Mouse (Mus musculus): ENCODE data around the gene Rab33b. TPM values are rescaled to one million over a fixed set of nuclear protein-coding genes. Genes with fewer than 3 reads are reported as not detected.
A peak's percentile ranks its signal among the peaks of the same experiment; 100 is the strongest.

The Rab33b gene
- polyA plus RNA-seq, 2 experiments, result 2.0 to 3.6 TPM

DNA sequence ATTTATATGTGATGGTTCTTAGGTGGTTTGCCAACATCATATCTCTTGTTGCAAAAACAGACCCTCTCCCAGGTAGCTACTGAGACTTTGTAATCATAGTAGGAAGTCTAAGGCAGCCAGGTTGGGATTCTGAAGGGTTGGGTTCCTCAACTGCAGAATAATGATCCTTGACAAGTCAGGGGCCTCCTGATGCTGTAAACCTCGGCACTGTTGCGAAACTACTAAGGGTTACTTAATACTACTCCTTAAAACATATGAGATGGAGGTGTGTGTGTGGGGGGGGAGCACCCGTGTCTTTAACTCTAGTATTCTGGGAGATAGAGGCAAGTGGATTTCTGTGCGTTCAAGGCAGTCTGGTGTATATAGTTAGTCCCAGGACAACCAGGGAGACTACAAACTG lies 1.6 kb downstream of the Rab33b start:
- 53% methylated on average over 4 of the region's 4 CpGs for WGBS (ENCODE audit: insufficient replicate concordance)
- no peak overlapping the region for H3K9ac ChIP-seq (replicated peaks)
- no peaks in the 10 kb centered on the region for H3K27me3 ChIP-seq (ENCODE audit: control insufficient read depth, insufficient read depth, low read length)
- H3K27ac ChIP-seq, result no peak overlapping the region
- H3K36me3 ChIP-seq (replicated peaks; ENCODE audit: control insufficient read depth, insufficient read depth, low read depth), result no peaks in the 10 kb centered on the region
- TF ChIP-seq EP300 (IDR thresholded peaks at IDR 0.05; ENCODE audit: low read depth), result no peak
- TF ChIP-seq CTCF (IDR thresholded peaks at IDR 0.05; ENCODE audit: low read depth), result no peak
- peaks cover 5 to 8% of the 10 kb centered on the region in 2 experiments; a peak in 3 of 4 replicates for H3K4me1 ChIP-seq (replicated peaks; ENCODE audit: control insufficient read depth in 2 of 2, insufficient read depth in 2 of 2, low read length in 1 of 2)
- H3K9me3 ChIP-seq (ENCODE audit: control insufficient read depth, low read length), result no peaks in the 10 kb centered on the region
- peak overlapping the region; percentile 96 for H3K4me2 ChIP-seq (ENCODE audit: low read depth)
- no peak for DNase-seq (ENCODE audit: low read depth in 3 of 3, low spot score in 3 of 3)
- no peak overlapping the region; a peak in 1 of 4 replicates for H3K4me3 ChIP-seq (ENCODE audit: insufficient read depth in 1 of 2, low read depth in 2 of 2, low read length in 2 of 2)
- ATAC-seq (ENCODE audit: insufficient read depth), result no peak

GRCm38 (mm10) chr3:51486491-51487195 lies 2.9 kb downstream of the Rab33b start:
- TF ChIP-seq CTCF (IDR thresholded peaks at IDR 0.05; ENCODE audit: low read depth), result no peak
- no peak for TF ChIP-seq EP300 (IDR thresholded peaks at IDR 0.05; ENCODE audit: low read depth)
- H3K36me3 ChIP-seq (replicated peaks; ENCODE audit: control insufficient read depth, insufficient read depth, low read depth), result no peaks in the 10 kb centered on the region

GRCm38 (mm10) chr3:51490088-51490753 lies 6.5 kb downstream of the Rab33b start:
- WGBS (ENCODE audit: insufficient replicate concordance), result 68% methylated on average over 7 of the region's 7 CpGs

More at GRCm38 (mm10) chr3:51486491-51487195, 2.9 kb downstream of the Rab33b start:
- Histone ChIP-seq H3K27ac (no peak overlapping the region), H3K4me1 (replicated peaks; ENCODE audit: control insufficient read depth in 2 of 2, insufficient read depth in 2 of 2, low read length in 1 of 2) (peaks cover 5 to 8% of the 10 kb centered on the region in 2 experiments; a peak in 3 of 4 replicates), H3K4me3 (ENCODE audit: insufficient read depth in 1 of 2, low read depth in 2 of 2, low read length in 2 of 2) (no peak overlapping the region), H3K9me3 (ENCODE audit: control insufficient read depth, low read length) (no peaks in the 10 kb centered on the region), H3K27me3 (ENCODE audit: control insufficient read depth, insufficient read depth, low read length) (no peaks in the 10 kb centered on the region), H3K9ac (replicated peaks) (no peak overlapping the region), H3K4me2 (ENCODE audit: low read depth) (no peak overlapping the region)
- no peak for ATAC-seq (ENCODE audit: insufficient read depth)
- 75% methylated on average over 4 of the region's 4 CpGs for WGBS (ENCODE audit: insufficient replicate concordance)
- DNase-seq (ENCODE audit: low read depth in 3 of 3, low spot score in 3 of 3), result no peak

DNA sequence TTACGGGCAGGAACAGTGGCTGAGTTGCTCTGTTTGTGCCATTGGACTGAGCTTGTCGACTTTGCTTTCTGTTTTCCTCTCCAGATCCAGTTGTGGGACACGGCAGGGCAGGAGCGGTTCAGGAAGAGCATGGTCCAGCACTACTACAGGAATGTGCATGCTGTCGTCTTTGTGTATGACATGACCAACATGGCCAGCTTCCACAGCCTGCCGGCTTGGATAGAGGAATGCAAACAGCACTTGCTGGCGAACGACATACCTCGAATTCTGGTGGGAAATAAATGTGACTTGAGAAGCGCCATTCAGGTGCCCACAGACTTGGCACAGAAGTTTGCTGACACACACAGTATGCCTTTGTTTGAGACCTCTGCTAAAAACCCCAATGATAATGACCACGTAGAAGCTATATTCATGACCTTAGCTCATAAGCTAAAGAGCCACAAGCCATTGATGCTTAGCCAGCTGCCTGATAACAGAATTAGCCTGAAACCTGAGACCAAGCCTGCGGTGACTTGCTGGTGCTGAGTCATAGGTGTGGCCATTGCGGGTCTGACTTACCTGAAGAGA lies 9.6 kb downstream of the Rab33b start:
- WGBS (ENCODE audit: insufficient replicate concordance), result 83% methylated on average over 13 of the region's 13 CpGs
- no peak for DNase-seq (ENCODE audit: low read depth in 3 of 3, low spot score in 3 of 3)
- no peak for TF ChIP-seq CTCF (IDR thresholded peaks at IDR 0.05; ENCODE audit: low read depth)
- no peak for TF ChIP-seq EP300 (IDR thresholded peaks at IDR 0.05; ENCODE audit: low read depth)

More at GRCm38 (mm10) chr3:51490088-51490753, 6.5 kb downstream of the Rab33b start:
- ATAC-seq (ENCODE audit: insufficient read depth), result no peak
- no peak for TF ChIP-seq EP300 (IDR thresholded peaks at IDR 0.05; ENCODE audit: low read depth)
- TF ChIP-seq CTCF (IDR thresholded peaks at IDR 0.05; ENCODE audit: low read depth), result no peak
- H3K4me1 ChIP-seq (replicated peaks; ENCODE audit: control insufficient read depth in 2 of 2, insufficient read depth in 2 of 2, low read length in 1 of 2), result no peaks in the 10 kb centered on the region; a peak in 1 of 4 replicates
- H3K27ac ChIP-seq, result no peak overlapping the region
- no peak overlapping the region for H3K4me3 ChIP-seq (ENCODE audit: insufficient read depth in 1 of 2, low read depth in 2 of 2, low read length in 2 of 2)
- H3K9me3 ChIP-seq (ENCODE audit: control insufficient read depth, low read length), result no peaks in the 10 kb centered on the region
- H3K27me3 ChIP-seq (ENCODE audit: control insufficient read depth, insufficient read depth, low read length), result no peaks in the 10 kb centered on the region
- no peak for DNase-seq (ENCODE audit: low read depth in 3 of 3, low spot score in 3 of 3)
- H3K4me2 ChIP-seq (ENCODE audit: low read depth), result no peak overlapping the region
- no peak overlapping the region for H3K9ac ChIP-seq (replicated peaks)
- H3K36me3 ChIP-seq (replicated peaks; ENCODE audit: control insufficient read depth, insufficient read depth, low read depth), result no peaks in the 10 kb centered on the region

GRCm38 (mm10) chr3:51494466-51494865 lies 10.7 kb downstream of the Rab33b start:
- no peaks in the 10 kb centered on the region for H3K36me3 ChIP-seq (replicated peaks; ENCODE audit: control insufficient read depth, insufficient read depth, low read depth)
- H3K9ac ChIP-seq (replicated peaks), result no peak overlapping the region
- H3K4me1 ChIP-seq (replicated peaks; ENCODE audit: control insufficient read depth in 2 of 2, insufficient read depth in 2 of 2, low read length in 1 of 2), result no peaks in the 10 kb centered on the region; a peak in 1 of 4 replicates
- no peak for TF ChIP-seq EP300 (IDR thresholded peaks at IDR 0.05; ENCODE audit: low read depth)
- TF ChIP-seq CTCF (IDR thresholded peaks at IDR 0.05; ENCODE audit: low read depth), result no peak
- H3K4me2 ChIP-seq (ENCODE audit: low read depth), result no peak overlapping the region
- ATAC-seq (ENCODE audit: insufficient read depth), result no peak
- H3K9me3 ChIP-seq (ENCODE audit: control insufficient read depth, low read length), result no peaks in the 10 kb centered on the region
- H3K27ac ChIP-seq, result no peak overlapping the region
- H3K27me3 ChIP-seq (ENCODE audit: control insufficient read depth, insufficient read depth, low read length), result no peaks in the 10 kb centered on the region
- WGBS (ENCODE audit: insufficient replicate concordance), result 73% methylated on average over 2 of the region's 2 CpGs
- DNase-seq (ENCODE audit: low read depth in 3 of 3, low spot score in 3 of 3), result no peak
- H3K4me3 ChIP-seq (ENCODE audit: insufficient read depth in 1 of 2, low read depth in 2 of 2, low read length in 2 of 2), result no peak overlapping the region

More for the DNA sequence above, 9.6 kb downstream of the Rab33b start:
- Histone ChIP-seq H3K4me1 (replicated peaks; ENCODE audit: control insufficient read depth in 2 of 2, insufficient read depth in 2 of 2, low read length in 1 of 2) (no peaks in the 10 kb centered on the region; a peak in 1 of 4 replicates), H3K27me3 (ENCODE audit: control insufficient read depth, insufficient read depth, low read length) (no peaks in the 10 kb centered on the region), H3K36me3 (replicated peaks; ENCODE audit: control insufficient read depth, insufficient read depth, low read depth) (no peaks in the 10 kb centered on the region), H3K9me3 (ENCODE audit: control insufficient read depth, low read length) (no peaks in the 10 kb centered on the region), H3K9ac (replicated peaks) (no peak overlapping the region), H3K4me2 (ENCODE audit: low read depth) (no peak overlapping the region), H3K27ac (no peak overlapping the region), H3K4me3 (ENCODE audit: insufficient read depth in 1 of 2, low read depth in 2 of 2, low read length in 2 of 2) (no peak overlapping the region)
- ATAC-seq (ENCODE audit: insufficient read depth), result no peak
